Mouse (Mus musculus) C3H10T1/2 (cell line): ENCODE data around the gene Srpk3. TPM values are rescaled to one million over a fixed set of nuclear protein-coding genes. Genes with fewer than 3 reads are reported as not detected.

Source experiments
- polyA plus RNA-seq, 2 experiments: library from polyadenylated mRNA; unstranded; fragments of >200 nt; fragmentation: generic; extraction: Trizol; gene quantifications; one replicate each; pipeline ENCODE4 v1.2.1; 2012; ENCODE audit warnings: missing spikeins in 2 of 2

Srpk3 gene
- under 1 TPM; 0.05 TPM for polyA plus RNA-seq

GRCm38 (mm10) chrX:73774168-73774760 lies at the start of gene Srpk3:
Gene Srpk3 (plus strand): TSS chrX:73774405.

GRCm38 (mm10) chrX:73756334-73757140 lies 17.7 kb upstream of the Srpk3 start, which contains the start of gene Plxnb3:
Gene Plxnb3 (plus strand): TSS chrX:73757090.

GRCm38 (mm10) chrX:73786364-73787224 lies 12.4 kb downstream of the Srpk3 start, which contains the start of the genes Idh3g and Ssr4:
Gene Idh3g (minus strand): TSS chrX:73786897.
Gene Ssr4 (plus strand): TSS chrX:73787028.

GRCm38 (mm10) chrX:73824185-73825151 lies 50.3 kb downstream of the Srpk3 start, which contains the start of gene Pdzd4:
Gene Pdzd4 (minus strand): TSS chrX:73824969.

Other genes with a start within 250 kb of the Srpk3 start
- gene Dusp9, start 135.0 kb upstream of the Srpk3 start, polyA plus RNA-seq: under 1 TPM in 1 of 2 experiments, not detected in 1; 0.01 TPM
- under 1 TPM in 1 of 2 experiments, not detected in 1; 0.04 TPM for gene Pnck, start 114.3 kb upstream of the Srpk3 start, polyA plus RNA-seq
- 10 to 100 TPM; 44.2 to 57.7 TPM for gene Slc6a8, start 101.3 kb upstream of the Srpk3 start, polyA plus RNA-seq
- gene Bcap31, start 58.2 kb upstream of the Srpk3 start, polyA plus RNA-seq: 100 to 1,000 TPM; 193 to 264 TPM
- 10 to 100 TPM in 1 of 2 experiments, 1 to 10 TPM in 1; 9.6 to 31.9 TPM for gene Abcd1, start 57.8 kb upstream of the Srpk3 start, polyA plus RNA-seq
- gene Plxnb3, start 17.3 kb upstream of the Srpk3 start, polyA plus RNA-seq: under 1 TPM; 0.01 to 0.14 TPM
- gene Idh3g, start 12.5 kb downstream of the Srpk3 start, polyA plus RNA-seq: 100 to 1,000 TPM; 163 to 221 TPM
- 100 to 1,000 TPM; 325 to 480 TPM for gene Ssr4, start 12.6 kb downstream of the Srpk3 start, polyA plus RNA-seq
- 10 to 100 TPM in 1 of 2 experiments, 1 to 10 TPM in 1; 6.4 to 20.0 TPM for gene Pdzd4, start 50.6 kb downstream of the Srpk3 start, polyA plus RNA-seq
- under 1 TPM in 1 of 2 experiments, not detected in 1; 0.04 TPM for gene Avpr2, start 117.7 kb downstream of the Srpk3 start, polyA plus RNA-seq
- 1 to 10 TPM in 1 of 2 experiments, under 1 TPM in 1; 0.99 to 3.3 TPM for gene L1cam, start 121.7 kb downstream of the Srpk3 start, polyA plus RNA-seq
- gene Arhgap4, start 147.5 kb downstream of the Srpk3 start, polyA plus RNA-seq: under 1 TPM; 0.06 to 0.70 TPM
- 100 to 1,000 TPM; 112 to 318 TPM for gene Naa10, start 147.5 kb downstream of the Srpk3 start, polyA plus RNA-seq
- gene Renbp, start 156.4 kb downstream of the Srpk3 start, polyA plus RNA-seq: 100 to 1,000 TPM in 1 of 2 experiments, 10 to 100 TPM in 1; 72.0 to 105 TPM
- 10 to 100 TPM; 20.7 to 43.7 TPM for gene Hcfc1, start 192.0 kb downstream of the Srpk3 start, polyA plus RNA-seq
- 10 to 100 TPM; 18.9 to 33.1 TPM for gene Irak1, start 249.5 kb downstream of the Srpk3 start, polyA plus RNA-seq